Mouse (Mus musculus) liver, postnatal 0 days (tissue): ENCODE data around the gene Tcf20. TPM values are rescaled to one million over a fixed set of nuclear protein-coding genes. Genes with fewer than 3 reads are reported as not detected.

Experiments used
- ATAC-seq: fragments of 200-750 bp; cut with Nextera tagmentation; 2 replicates; pipeline ENCODE4 v1.8.0; 2017; ENCODE audit warnings: mild to moderate bottlenecking, moderate library complexity
- DNase-seq: peaks from one replicate; pipeline ENCODE4 v3.0.0-alpha.2; 2016
- H3K27ac ChIP-seq: fragments of 300-500 bp; sonication (generic); 2 replicates; pipeline ENCODE4 v1.5.1; 2014; ENCODE audit warnings: antibody characterized with exemption, moderate library complexity, mild to moderate bottlenecking, low read depth
- H3K27me3 ChIP-seq: fragments of 300-500 bp; sonication (generic); 2 replicates; pipeline ENCODE4 v1.6.1; 2014; ENCODE audit warnings: low read length, control low read depth, mixed read lengths; ENCODE audit not compliant: insufficient read depth
- H3K36me3 ChIP-seq: fragments of 300-500 bp; sonication (generic); replicated peaks from 2 replicates; pipeline ENCODE4 v1.6.1; 2014; ENCODE audit warnings: mild to moderate bottlenecking, control low read depth, low read length, moderate library complexity, mixed read lengths; ENCODE audit not compliant: insufficient read depth
- H3K4me1 ChIP-seq: fragments of 300-500 bp; sonication (generic); 2 replicates; pipeline ENCODE4 v1.6.1; 2014; ENCODE audit warnings: antibody characterized with exemption, mild to moderate bottlenecking, control low read depth; ENCODE audit not compliant: insufficient read depth
- H3K4me2 ChIP-seq: fragments of 300-500 bp; sonication (generic); 2 replicates; pipeline ENCODE4 v1.6.1; 2014; ENCODE audit warnings: low read depth, mild to moderate bottlenecking, low read length, moderate library complexity, mixed read lengths
- H3K4me3 ChIP-seq: fragments of 300-500 bp; sonication (generic); 2 replicates; pipeline ENCODE4 v1.5.1; 2014; ENCODE audit warnings: low read depth, low read length
- H3K9ac ChIP-seq: fragments of 300-500 bp; sonication (generic); replicated peaks from 2 replicates; pipeline ENCODE4 v1.6.1; 2014; ENCODE audit warnings: mild to moderate bottlenecking, moderate library complexity
- H3K9me3 ChIP-seq: fragments of 300-500 bp; sonication (generic); 2 replicates; pipeline ENCODE4 v1.6.1; 2016; ENCODE audit warnings: mild to moderate bottlenecking, control low read depth, low read length, mixed read lengths
- CTCF ChIP-seq: sonication (generic); IDR thresholded peaks from 2 replicates; pipeline ENCODE4 v1.5.1; 2016; ENCODE audit warnings: antibody characterized with exemption, low read depth
- EP300 ChIP-seq: IDR thresholded peaks from 2 replicates; pipeline ENCODE4 v1.6.1; 2016; ENCODE audit warnings: antibody characterized with exemption, low read depth, mild to moderate bottlenecking
- WGBS: fragments of 180-500 bp; shearing (Covaris S2); extraction: QIAGEN DNeasy Blood & Tissue Kit; methylation state at CpG from one replicate; pipeline ENCODE4 v1.1.7; 2014; ENCODE audit not compliant: insufficient replicate concordance; 5-methylcytosine and 5-hydroxymethylcytosine counted together
- polyA plus RNA-seq: library from polyadenylated mRNA; unstranded; fragments of >200 nt; fragmentation: Nextera tagmentation; extraction: Ambion mirVana; gene quantifications from 2 replicates; pipeline ENCODE4 v1.2.1, GENCODE M21; 2015

The Tcf20 gene
- polyA plus RNA-seq, 1 experiment from 2014 or later: 1.8 TPM

DNA sequence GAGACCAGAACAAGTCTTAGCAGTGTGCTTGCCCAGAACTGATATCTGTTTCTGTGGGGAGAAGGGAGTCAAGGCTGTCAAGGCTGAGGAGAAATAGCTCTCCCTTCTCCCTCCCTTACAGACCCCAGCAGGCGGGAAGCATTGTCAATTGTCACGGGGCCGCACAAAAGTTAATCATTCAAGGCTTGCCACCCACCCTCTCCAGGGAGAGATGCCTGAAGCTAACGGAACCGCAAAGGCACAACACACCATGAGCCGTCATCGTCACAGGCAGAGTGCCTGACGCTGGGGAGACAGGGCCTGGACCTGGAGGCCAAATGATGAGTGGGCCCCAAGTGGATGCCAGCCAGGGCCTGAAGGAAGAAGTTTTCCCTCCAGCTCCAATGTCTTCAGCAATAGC is 22.8 kb upstream of the Tcf20 start:
- peak overlapping the region; percentile 71; the same call in 1 of the 2 replicates for H3K27ac ChIP-seq
- no peaks in the 10 kb centered on the region for H3K9me3 ChIP-seq
- no peak for DNase-seq
- no peaks in the 10 kb centered on the region for H3K27me3 ChIP-seq
- no peak overlapping the region for H3K4me2 ChIP-seq
- H3K4me1 ChIP-seq: peaks cover 16% of the 10 kb centered on the region
- no peak overlapping the region for H3K9ac ChIP-seq
- peaks cover 8% of the 10 kb centered on the region; the same call in 1 of the 2 replicates for H3K36me3 ChIP-seq
- no peak for ATAC-seq
- 61% methylated on average over 8 of the region's 8 CpGs for WGBS
- no peak overlapping the region for H3K4me3 ChIP-seq
- TF ChIP-seq EP300 (no peak), CTCF (no peak)

DNA sequence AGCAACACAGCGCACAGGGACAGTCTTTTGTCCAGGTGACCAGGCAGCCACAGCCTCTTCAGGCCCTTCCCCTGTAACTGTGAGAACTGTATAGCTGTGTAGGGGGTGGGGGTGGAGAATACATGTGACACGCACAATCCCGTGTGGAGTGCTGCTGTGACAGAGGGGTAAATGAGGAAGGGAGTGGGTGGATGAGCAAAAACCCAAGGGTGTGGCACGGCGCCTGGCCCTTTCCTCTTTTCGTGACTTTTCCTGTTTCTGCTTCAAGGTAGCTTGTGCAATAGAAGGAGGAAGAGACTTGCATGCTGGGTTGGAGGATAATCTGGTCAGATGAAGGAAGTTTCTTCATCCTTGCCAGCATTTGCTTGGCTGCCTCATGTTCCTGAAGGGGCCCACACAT is 21.9 kb upstream of the Tcf20 start:
- WGBS: 47% methylated on average over 6 of the region's 6 CpGs
- no peak overlapping the region for H3K4me3 ChIP-seq
- peak; percentile 62 for ATAC-seq

DNA sequence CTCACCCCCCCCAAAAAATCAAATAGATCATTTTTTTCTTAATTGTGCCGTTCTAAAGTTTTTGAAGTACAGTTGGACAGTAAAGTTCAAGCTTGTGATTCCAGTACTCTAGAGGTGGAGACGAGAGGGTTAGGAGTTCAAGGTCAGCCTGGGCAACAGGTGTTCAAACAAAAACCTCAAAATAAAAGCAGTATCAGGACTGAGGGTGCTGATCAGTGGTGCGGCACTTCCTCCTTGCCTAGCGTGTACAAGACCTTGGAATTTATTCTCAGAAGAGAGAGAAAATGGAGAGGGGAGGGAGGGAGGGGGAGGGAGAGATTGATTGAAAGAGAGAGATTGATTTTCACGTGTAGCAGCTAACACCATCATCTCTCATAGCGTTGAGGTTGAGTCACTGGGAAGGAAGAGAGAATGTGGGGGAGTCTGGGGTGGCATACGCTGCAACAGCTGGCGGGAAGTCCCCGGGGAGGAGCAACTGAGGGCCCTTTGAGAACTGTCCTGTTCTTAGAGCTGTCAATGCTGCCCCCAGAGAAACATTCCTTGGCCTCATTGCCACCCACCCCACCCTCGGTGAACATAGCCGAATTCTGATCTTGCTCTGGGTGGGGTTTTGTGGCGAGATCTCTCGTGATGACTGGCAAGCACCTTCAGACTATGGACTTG is 21.2 kb upstream of the Tcf20 start:
- peak; percentile 37 for DNase-seq
- Histone ChIP-seq H3K36me3 (0 out of 2 replicates have a peak, but pooled peaks cover 8% of the 10 kb centered on the region), H3K9ac (no peak overlapping the region; the same call in 1 of the 2 replicates), H3K4me1 (peaks cover 16% of the 10 kb centered on the region), H3K27me3 (no peaks in the 10 kb centered on the region), H3K9me3 (no peaks in the 10 kb centered on the region), H3K4me2 (peak overlapping the region; percentile 38), H3K27ac (peak overlapping the region; percentile 71), H3K4me3 (no peak overlapping the region)
- peak; percentile 29; the same call in 1 of the 2 replicates for ATAC-seq
- no peak for TF ChIP-seq CTCF
- TF ChIP-seq EP300: no peak
- WGBS: 38% methylated on average over 13 of the region's 13 CpGs

More for the DNA sequence above, 21.9 kb upstream of the Tcf20 start:
- Histone ChIP-seq H3K4me1 (peaks cover 16% of the 10 kb centered on the region), H3K27me3 (no peaks in the 10 kb centered on the region), H3K4me2 (peak overlapping the region; percentile 38), H3K36me3 (peaks cover 8% of the 10 kb centered on the region; the same call in 1 of the 2 replicates), H3K27ac (peak overlapping the region; percentile 71), H3K9ac (no peak overlapping the region; the same call in 1 of the 2 replicates), H3K9me3 (no peaks in the 10 kb centered on the region)
- TF ChIP-seq CTCF: no peak
- no peak for TF ChIP-seq EP300
- DNase-seq: peak; percentile 48

DNA sequence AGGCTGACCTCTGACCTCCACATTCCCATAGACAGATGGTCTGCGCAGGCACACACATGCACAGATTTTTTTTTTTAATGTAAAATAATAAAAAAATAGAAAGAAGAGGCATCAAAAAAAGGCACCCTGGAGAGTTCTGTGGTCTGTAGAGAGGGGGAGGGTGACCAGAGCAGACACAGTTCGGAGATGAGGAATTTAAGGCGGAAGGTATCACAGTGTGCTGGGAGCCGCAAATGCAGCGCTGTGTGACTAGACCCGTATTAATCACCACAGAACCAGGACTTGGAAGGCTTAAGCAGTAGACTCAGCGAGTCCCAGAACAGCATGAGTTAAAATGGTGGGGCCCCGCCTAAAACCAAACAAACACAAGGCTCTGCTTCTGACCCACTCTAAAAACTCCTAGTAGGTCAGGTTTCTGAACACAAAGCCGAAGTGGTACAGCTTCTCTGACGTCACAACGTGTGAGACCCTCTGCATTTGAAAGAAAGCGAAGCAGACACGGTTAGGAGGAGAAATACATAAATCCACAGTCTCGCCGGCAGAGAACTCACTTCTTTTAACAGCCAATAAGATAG is 19.8 kb upstream of the Tcf20 start:
- Histone ChIP-seq H3K36me3 (0 out of 2 replicates have a peak, but pooled peaks cover 6% of the 10 kb centered on the region), H3K4me2 (peak overlapping the region; percentile 24; the same call in 1 of the 2 replicates)
- WGBS: 60% methylated on average over 15 of the region's 15 CpGs

DNA sequence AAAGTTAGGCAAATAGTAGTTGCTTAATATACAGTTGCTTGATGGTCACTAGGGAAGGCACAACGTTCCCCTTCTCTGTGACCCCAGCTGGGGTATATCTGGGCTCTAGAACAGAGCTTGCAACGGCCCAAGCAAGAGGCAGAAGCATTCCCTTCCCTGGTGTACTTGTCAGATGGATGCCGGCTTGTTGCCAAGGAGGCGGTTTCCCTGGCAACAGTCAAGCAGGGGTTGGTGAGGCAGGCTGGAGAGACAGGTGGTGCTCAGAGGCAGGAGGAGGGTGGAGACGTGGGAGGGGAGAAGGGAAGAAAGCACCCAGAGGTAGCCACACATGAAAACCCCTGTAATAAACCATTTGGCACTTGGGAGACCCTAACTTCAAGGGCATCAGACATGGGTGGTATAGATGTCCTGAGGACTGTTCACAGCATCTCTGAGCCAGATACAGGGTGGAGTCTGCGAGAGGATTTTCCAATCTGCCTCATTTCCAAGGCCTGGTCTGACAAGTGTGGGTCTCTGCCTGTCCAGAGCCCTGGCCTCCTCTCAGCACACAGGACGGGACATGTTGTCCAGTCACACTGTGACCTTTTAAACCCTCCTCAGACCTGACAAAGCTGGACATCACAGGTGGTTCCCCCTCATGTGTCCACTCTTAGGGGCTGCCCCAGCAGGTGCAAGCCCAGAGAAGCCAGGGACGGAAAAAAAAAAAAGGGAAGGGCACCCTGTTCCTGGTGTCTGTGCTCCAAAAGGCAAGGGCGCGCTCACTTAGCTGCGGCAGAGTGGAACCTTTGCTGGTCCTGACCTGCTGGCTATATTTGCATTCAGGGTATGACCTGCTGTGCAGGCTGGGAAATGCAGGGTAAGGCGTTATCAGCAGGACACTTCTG is 15.2 kb upstream of the Tcf20 start:
- H3K4me3 ChIP-seq: no peak overlapping the region
- 63% methylated on average over 12 of the region's 12 CpGs for WGBS
- H3K27ac ChIP-seq: no peak overlapping the region
- DNase-seq (no peak), ATAC-seq (no peak)
- H3K27me3 ChIP-seq: no peaks in the 10 kb centered on the region
- 0 out of 2 replicates have a peak, but pooled peaks cover 3% of the 10 kb centered on the region for H3K36me3 ChIP-seq
- no peak overlapping the region for H3K4me2 ChIP-seq
- no peaks in the 10 kb centered on the region for H3K9me3 ChIP-seq
- peaks cover 6% of the 10 kb centered on the region for H3K4me1 ChIP-seq
- TF ChIP-seq CTCF (no peak), EP300 (no peak)
- H3K9ac ChIP-seq: no peak overlapping the region

More for the DNA sequence above, 19.8 kb upstream of the Tcf20 start:
- no peak overlapping the region for H3K27ac ChIP-seq
- ATAC-seq (no peak), DNase-seq (no peak)
- no peak for TF ChIP-seq CTCF
- no peak overlapping the region for H3K4me3 ChIP-seq
- H3K9ac ChIP-seq: no peak overlapping the region
- H3K4me1 ChIP-seq: peaks cover 21% of the 10 kb centered on the region
- H3K9me3 ChIP-seq: no peaks in the 10 kb centered on the region
- H3K27me3 ChIP-seq: no peaks in the 10 kb centered on the region
